Mouse (Mus musculus) forebrain, embryonic 13.5 days (tissue): ENCODE measurements at regions not wholly inside any gene's neighbourhood (a gene's known extent, or its start where the extent isn't known, plus 50 kb on each side); places are given as distances from the start of the nearest gene placed in this dataset.

Experiments used
- ATAC-seq: fragments of 200-750 bp; cut with Nextera tagmentation; 2 replicates; pipeline ENCODE4 v1.8.0; 2017
- H3K27ac ChIP-seq: fragments of 300-500 bp; sonication (generic); 2 replicates; pipeline ENCODE4 v1.5.1; 2015; ENCODE audit warnings: inconsistent platforms, mild to moderate bottlenecking, moderate library complexity
- H3K27me3 ChIP-seq: fragments of 300-500 bp; sonication (generic); 2 replicates; pipeline ENCODE4 v1.6.1; 2015; ENCODE audit warnings: mild to moderate bottlenecking, inconsistent platforms
- H3K36me3 ChIP-seq: fragments of 300-500 bp; sonication (generic); 2 replicates; pipeline ENCODE4 v1.6.1; 2015; ENCODE audit warnings: mild to moderate bottlenecking, inconsistent platforms; ENCODE audit not compliant: poor library complexity, severe bottlenecking
- H3K4me1 ChIP-seq: fragments of 300-500 bp; sonication (generic); 2 replicates; pipeline ENCODE4 v1.6.1; 2015; ENCODE audit warnings: inconsistent platforms
- H3K4me2 ChIP-seq: fragments of 300-500 bp; sonication (generic); 2 replicates; pipeline ENCODE4 v1.6.1; 2015; ENCODE audit warnings: inconsistent platforms, mild to moderate bottlenecking, moderate library complexity
- H3K4me3 ChIP-seq: fragments of 300-500 bp; sonication (generic); 2 replicates; pipeline ENCODE4 v1.5.1; 2015; ENCODE audit warnings: mild to moderate bottlenecking, inconsistent platforms
- H3K9ac ChIP-seq: fragments of 300-500 bp; sonication (generic); 2 replicates; pipeline ENCODE4 v1.6.1; 2015; ENCODE audit warnings: mild to moderate bottlenecking, inconsistent platforms
- H3K9me3 ChIP-seq: fragments of 300-500 bp; sonication (generic); replicated peaks from 2 replicates; pipeline ENCODE4 v1.6.1; 2016; ENCODE audit warnings: inconsistent platforms
- WGBS: fragments of 180-500 bp; shearing (Covaris S2); methylation state at CpG from one replicate; pipeline ENCODE4 v1.1.7; 2015; 5-methylcytosine and 5-hydroxymethylcytosine counted together

DNA sequence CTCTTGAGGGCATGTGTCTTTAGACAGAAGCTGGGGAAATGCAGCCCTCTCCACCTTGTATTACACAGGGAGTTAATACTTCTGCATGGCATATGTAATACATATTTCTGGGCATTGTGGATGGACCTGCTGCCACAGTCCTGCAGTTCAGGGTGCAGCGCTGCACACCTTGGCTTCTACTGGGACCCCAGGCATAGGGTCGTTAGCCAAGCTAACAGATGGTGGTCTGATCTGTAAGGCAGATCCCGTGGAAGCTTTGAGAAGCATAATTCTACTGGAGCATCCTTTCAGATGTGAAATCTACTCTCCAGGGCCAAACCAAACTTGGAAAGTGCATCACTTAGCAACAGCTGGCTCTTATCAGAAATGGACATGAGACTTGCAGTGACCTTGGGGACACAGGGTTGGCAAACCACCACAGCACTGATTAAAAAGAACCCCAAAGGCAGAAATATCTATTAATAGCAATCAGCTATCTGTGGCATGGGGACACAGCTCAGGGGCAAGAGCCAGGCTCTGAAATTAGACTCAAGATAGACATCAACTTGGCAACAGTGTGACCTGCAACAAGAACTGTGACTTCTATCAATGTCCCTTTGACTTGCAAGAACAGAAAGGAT is 155.0 kb downstream of the Drd1 start:
- no peak for ATAC-seq
- Histone ChIP-seq H3K36me3 (no peaks in the 10 kb centered on the region), H3K9me3 (no peaks in the 10 kb centered on the region), H3K4me1 (peaks cover 9% of the 10 kb centered on the region), H3K9ac (no peak overlapping the region), H3K27ac (no peak overlapping the region), H3K27me3 (no peaks in the 10 kb centered on the region), H3K4me2 (no peak overlapping the region), H3K4me3 (no peak overlapping the region)
- 83% methylated on average over 3 of the region's 3 CpGs for WGBS

DNA sequence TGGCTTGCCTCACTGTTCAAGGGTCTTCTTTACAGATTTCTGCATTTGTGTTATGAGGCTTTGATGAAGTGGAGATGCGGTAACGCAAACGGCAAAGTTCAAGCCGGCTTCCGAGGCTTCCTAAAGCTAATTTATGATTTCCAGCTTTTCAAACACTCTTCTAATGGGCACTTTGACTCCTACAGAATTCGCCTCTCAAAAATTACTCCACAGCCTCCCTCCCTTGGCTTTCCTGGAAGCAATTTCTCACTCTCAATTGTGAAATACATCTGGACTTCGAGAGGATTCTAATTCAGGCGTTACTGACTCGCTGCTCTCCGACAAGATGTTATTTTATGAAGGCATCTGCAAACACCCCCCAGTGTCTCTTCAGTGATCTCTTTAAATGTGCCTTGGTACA is 157.2 kb downstream of the Drd1 start:
- Histone ChIP-seq H3K27ac (no peak overlapping the region), H3K9ac (no peak overlapping the region), H3K9me3 (no peaks in the 10 kb centered on the region), H3K27me3 (no peaks in the 10 kb centered on the region), H3K36me3 (no peaks in the 10 kb centered on the region), H3K4me2 (no peak overlapping the region), H3K4me1 (peaks cover 1% of the 10 kb centered on the region), H3K4me3 (no peak overlapping the region)
- 69% methylated on average over 10 of the region's 10 CpGs for WGBS
- no peak for ATAC-seq

DNA sequence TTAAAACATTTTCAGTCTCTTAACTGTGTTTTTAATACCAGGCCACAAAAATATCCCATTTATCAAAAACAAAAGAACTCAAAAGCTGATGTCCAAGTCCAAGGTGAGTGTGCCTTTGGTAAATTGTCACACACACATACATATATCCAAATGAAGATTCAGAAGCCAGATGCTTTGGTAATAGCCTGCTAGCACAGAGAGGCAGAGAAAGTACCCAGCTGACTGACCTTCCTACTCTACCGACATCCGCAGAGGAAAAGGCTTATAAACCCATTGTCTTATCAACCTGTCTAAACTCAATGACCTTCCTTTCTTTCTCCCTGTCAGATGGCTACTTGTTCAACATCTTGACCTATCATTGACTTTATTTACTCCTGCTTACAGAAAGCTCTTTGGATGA is 158.3 kb downstream of the Drd1 start:
- 94% methylated on average over 2 of the region's 2 CpGs for WGBS
- Histone ChIP-seq H3K4me1 (no peaks in the 10 kb centered on the region; the same call in 1 of the 2 replicates), H3K4me3 (no peak overlapping the region), H3K36me3 (no peaks in the 10 kb centered on the region), H3K9ac (no peak overlapping the region), H3K27ac (no peak overlapping the region), H3K4me2 (no peak overlapping the region), H3K27me3 (no peaks in the 10 kb centered on the region), H3K9me3 (no peaks in the 10 kb centered on the region)
- ATAC-seq = no peak

DNA sequence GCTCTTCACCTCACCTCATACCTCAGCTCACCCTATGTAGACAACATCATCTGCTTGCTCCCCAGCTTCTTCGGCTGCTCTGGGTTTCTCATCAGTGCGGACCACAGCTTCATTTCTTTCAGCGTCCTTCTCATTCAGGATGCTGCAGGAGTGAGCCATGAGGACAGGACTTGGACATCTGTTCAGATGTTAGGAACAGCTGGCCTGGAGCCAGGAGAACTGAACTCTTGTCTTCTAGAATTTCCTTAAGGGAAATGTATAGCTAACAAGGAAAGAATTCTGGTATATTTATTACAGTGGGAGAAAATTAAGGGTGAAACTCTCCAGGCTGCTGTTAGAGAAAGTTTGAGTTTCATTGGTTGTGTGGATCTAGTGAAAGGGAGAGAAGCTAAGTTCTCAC is 167.1 kb downstream of the Drd1 start:
- WGBS = 96% methylated on average over 3 of the region's 3 CpGs
- Histone ChIP-seq H3K4me3 (no peak overlapping the region), H3K4me1 (no peaks in the 10 kb centered on the region)

DNA sequence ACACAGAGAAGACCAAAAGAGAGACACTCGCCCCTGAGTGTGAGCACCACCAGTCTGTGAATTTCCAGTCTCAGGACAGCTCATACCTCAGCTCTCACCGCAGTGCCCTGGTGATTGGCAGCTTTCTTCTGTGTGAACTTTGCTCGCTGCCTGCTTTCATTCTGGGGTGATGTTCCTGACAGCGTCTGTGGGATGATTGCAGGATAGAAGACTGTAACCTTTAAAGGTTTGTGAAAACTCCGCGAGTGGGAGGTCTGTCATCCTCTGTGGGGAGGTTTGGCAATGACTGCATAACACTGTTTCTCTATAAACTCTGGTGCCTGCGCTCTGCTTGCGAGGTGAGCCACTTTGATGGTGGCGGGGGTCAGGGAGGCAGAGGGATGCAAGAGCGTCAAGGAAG is 169.7 kb downstream of the Drd1 start:
- WGBS = 82% methylated on average over 10 of the region's 10 CpGs
- Histone ChIP-seq H3K4me3 (no peak overlapping the region), H3K4me2 (no peak overlapping the region), H3K4me1 (peaks cover 3% of the 10 kb centered on the region), H3K36me3 (no peaks in the 10 kb centered on the region), H3K9me3 (no peaks in the 10 kb centered on the region), H3K27me3 (no peaks in the 10 kb centered on the region), H3K27ac (no peak overlapping the region), H3K9ac (no peak overlapping the region)
- ATAC-seq = no peak

More for the DNA sequence above, 167.1 kb downstream of the Drd1 start:
- no peak for ATAC-seq
- Histone ChIP-seq H3K9me3 (no peaks in the 10 kb centered on the region), H3K9ac (no peak overlapping the region), H3K4me2 (no peak overlapping the region), H3K27me3 (no peaks in the 10 kb centered on the region), H3K27ac (no peak overlapping the region), H3K36me3 (no peaks in the 10 kb centered on the region)

DNA sequence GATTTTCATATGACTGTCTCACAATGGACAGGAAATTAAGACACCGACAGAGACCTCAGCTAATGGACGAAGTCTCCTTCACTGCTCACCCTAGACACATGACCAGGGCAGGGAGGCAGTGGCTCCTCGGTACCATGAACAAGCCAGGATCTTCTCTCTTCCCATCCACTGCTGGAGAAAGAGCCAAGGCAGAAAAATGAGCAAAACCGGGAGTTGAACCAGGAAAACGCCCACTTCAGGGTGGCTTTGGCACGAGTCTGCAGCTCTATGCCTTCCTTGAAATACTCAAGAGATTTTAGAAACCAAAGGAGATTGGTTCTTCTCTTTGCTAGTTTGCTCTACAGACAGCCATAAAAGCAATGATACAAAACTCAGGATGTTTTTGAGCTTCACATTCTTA is 172.3 kb downstream of the Drd1 start:
- H3K4me1 ChIP-seq = peaks cover 9% of the 10 kb centered on the region
- WGBS = 82% methylated on average over 6 of the region's 6 CpGs
- no peak for ATAC-seq
- H3K27me3 ChIP-seq = no peaks in the 10 kb centered on the region
- no peaks in the 10 kb centered on the region for H3K36me3 ChIP-seq
- no peak overlapping the region for H3K4me2 ChIP-seq
- H3K27ac ChIP-seq = no peak overlapping the region
- H3K4me3 ChIP-seq = no peak overlapping the region
- no peak overlapping the region for H3K9ac ChIP-seq
- no peaks in the 10 kb centered on the region; the same call in 1 of the 2 replicates for H3K9me3 ChIP-seq

DNA sequence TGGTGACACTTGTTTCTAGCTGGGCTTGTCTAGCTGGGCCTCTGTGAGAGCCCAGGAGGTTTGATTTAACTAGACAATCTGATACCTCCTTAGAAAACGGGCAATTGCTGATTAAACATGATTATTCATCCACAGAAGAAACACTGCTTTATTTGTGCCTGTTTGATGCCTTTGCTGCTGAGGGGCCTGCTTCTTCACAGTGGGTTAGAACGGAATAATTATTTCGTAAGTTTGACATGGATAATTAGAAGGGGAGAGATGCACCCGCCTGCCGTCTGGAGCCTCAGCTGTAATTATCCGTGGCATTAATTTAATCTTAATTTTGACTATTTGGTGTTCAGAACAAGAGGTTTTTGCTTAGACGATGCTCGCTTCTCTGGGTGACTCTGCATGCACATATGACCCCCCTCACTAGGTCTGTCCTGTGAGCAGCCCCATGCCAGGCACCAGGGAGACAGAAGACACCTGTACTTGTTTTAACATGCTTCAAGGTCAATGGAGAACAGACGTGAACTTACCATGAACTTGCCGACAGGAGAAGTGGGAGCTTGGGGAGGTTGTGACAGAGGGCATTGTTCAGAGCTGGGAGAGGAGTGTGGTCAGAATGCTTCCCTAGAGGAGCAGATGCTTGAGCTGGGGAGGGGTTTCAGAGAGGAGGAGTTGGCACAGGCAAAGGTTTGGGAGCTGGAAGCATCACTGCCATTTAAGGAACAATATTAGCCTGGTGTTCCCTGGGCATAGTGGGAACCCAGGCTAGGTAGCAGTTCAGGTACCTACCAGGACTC is 174.8 kb downstream of the Drd1 start:
- WGBS = 41% methylated on average over 10 of the region's 10 CpGs
- peaks cover 9% of the 10 kb centered on the region for H3K4me1 ChIP-seq
- H3K4me3 ChIP-seq = no peak overlapping the region
- H3K27ac ChIP-seq = peak overlapping the region; percentile 68
- no peaks in the 10 kb centered on the region for H3K36me3 ChIP-seq
- H3K4me2 ChIP-seq = 0 out of 2 replicates have a peak overlapping the region, but pooled peaks have one; percentile 10
- no peak overlapping the region for H3K9ac ChIP-seq
- ATAC-seq = peak; percentile 53; the same call in 1 of the 2 replicates
- H3K9me3 ChIP-seq = no peaks in the 10 kb centered on the region; the same call in 1 of the 2 replicates
- no peaks in the 10 kb centered on the region for H3K27me3 ChIP-seq

DNA sequence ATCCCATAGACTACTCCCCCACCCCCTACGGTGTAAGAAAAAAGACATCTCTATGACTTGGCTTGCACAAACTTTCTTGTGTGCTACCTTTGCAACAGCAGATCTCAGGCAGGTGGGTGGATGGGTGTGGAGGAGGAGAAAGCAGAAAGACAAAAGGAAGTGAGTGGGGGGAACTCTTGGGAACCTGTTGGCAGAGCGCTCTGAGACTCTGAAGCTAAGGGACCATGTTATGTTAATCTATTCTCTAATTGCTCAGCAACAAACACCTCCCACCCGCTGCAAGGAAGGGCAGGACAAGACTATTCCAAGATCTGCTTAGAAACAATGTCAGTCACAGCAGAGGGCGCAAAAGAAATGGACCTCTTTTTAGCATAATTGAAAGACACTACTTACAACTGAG is 180.0 kb downstream of the Drd1 start:
- 0 out of 2 replicates have a peak, but pooled peaks cover 4% of the 10 kb centered on the region for H3K27me3 ChIP-seq
- no peak for ATAC-seq
- no peak overlapping the region for H3K4me2 ChIP-seq
- WGBS = 69% methylated on average over 4 of the region's 4 CpGs
- no peaks in the 10 kb centered on the region for H3K36me3 ChIP-seq
- H3K9me3 ChIP-seq = peaks cover 10% of the 10 kb centered on the region; the same call in 1 of the 2 replicates
- no peak overlapping the region for H3K27ac ChIP-seq
- peaks cover 3% of the 10 kb centered on the region for H3K4me1 ChIP-seq
- no peak overlapping the region for H3K9ac ChIP-seq
- H3K4me3 ChIP-seq = no peak overlapping the region

DNA sequence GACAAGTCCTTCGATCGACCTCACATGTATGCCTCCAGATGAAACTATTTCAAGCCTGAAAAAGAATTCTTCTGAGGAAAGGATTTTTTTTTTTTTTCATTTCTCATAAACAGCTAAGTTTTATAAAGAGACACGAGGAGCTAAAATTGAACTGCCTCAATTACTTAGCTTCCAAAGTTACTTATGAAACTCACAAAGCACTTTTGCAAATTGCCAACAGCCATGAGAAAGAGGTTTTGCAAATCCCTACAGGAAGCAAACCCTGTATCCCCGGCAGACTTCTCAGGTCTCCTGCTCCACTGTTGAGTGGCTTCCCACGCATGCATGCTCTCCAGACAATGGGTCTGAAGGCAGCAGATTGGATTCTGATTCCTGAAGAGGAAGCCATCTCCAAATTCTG is 190.2 kb downstream of the Drd1 start:
- peaks cover 6% of the 10 kb centered on the region for H3K4me1 ChIP-seq
- no peaks in the 10 kb centered on the region for H3K36me3 ChIP-seq
- no peak overlapping the region for H3K9ac ChIP-seq
- H3K9me3 ChIP-seq = no peaks in the 10 kb centered on the region
- no peak overlapping the region for H3K27ac ChIP-seq
- no peak overlapping the region for H3K4me3 ChIP-seq
- H3K27me3 ChIP-seq = no peaks in the 10 kb centered on the region
- ATAC-seq = no peak
- no peak overlapping the region for H3K4me2 ChIP-seq
- 86% methylated on average over 5 of the region's 5 CpGs for WGBS

DNA sequence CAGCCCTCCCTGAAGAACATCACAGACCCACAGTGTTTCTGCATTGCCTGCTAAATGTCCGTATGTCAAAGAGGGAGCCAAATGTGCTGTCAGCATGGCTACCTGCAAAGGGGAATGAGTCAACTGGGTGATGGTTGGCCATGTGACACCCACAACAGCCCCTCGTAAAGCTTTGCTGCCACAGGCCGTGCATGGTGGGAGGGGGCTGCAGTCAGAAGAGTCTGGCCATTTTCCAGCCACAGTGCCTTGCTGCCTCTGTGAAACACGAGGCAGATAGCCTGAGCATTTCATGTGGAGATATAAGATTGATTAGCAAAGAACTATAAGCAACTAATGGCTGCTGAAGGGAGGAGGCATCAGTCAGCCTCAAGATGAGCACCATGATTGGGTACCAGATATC is 193.2 kb downstream of the Drd1 start:
- H3K4me3 ChIP-seq = no peak overlapping the region
- H3K4me2 ChIP-seq = no peak overlapping the region
- peaks cover 6% of the 10 kb centered on the region for H3K4me1 ChIP-seq
- no peaks in the 10 kb centered on the region for H3K27me3 ChIP-seq
- WGBS = 54% methylated on average over 4 of the region's 4 CpGs
- H3K27ac ChIP-seq = no peak overlapping the region
- H3K36me3 ChIP-seq = no peaks in the 10 kb centered on the region
- no peak for ATAC-seq
- H3K9ac ChIP-seq = no peak overlapping the region
- H3K9me3 ChIP-seq = no peaks in the 10 kb centered on the region

DNA sequence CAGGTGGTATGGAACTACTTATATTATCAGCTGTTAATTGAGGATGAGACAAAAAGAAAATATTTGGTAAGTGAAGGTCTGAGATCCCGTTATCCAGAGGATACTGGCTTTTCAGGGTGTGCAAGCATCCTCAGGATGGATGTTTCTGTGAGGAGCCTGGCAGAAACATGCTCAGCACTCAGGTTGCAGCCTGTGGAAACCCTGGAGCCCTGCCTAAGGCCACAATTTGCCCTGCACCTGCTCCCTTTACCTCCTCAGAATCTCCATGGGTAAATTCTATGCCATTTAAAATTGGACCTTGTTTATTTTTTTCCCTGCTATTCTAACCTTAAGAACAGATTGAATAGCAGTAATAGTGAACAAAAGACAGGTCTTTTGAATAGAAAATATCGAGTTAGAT is 201.3 kb downstream of the Drd1 start:
- Histone ChIP-seq H3K9me3 (no peaks in the 10 kb centered on the region), H3K27ac (no peak overlapping the region), H3K27me3 (no peaks in the 10 kb centered on the region), H3K4me3 (no peak overlapping the region), H3K9ac (no peak overlapping the region), H3K36me3 (no peaks in the 10 kb centered on the region), H3K4me1 (no peaks in the 10 kb centered on the region), H3K4me2 (no peak overlapping the region)
- no peak for ATAC-seq
- WGBS = 62% methylated on average over 2 of the region's 2 CpGs

DNA sequence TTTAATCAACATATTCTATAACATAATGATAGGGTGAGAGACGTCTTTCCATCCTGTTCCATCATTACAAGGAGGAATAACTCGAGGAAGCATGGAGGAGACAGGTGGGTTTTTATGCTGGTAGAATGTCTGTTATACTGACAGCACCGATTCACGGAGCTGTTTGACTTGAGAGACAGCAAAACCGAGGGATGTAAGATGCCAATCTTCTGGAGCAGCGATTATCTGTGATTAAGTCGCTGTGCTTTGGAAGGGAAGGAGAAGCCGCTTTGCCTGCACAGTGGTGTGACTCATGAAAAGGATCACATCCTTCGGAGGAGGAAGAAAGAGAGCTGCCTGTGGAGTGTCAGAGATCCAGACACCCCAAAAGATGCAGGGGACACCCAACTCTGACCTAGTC is 205.4 kb downstream of the Drd1 start:
- WGBS = 77% methylated on average over 9 of the region's 9 CpGs
- Histone ChIP-seq H3K4me3 (no peak overlapping the region), H3K27me3 (no peaks in the 10 kb centered on the region), H3K9ac (no peak overlapping the region), H3K9me3 (no peaks in the 10 kb centered on the region), H3K36me3 (no peaks in the 10 kb centered on the region), H3K4me2 (no peak overlapping the region), H3K4me1 (no peaks in the 10 kb centered on the region), H3K27ac (no peak overlapping the region)
- no peak; the same call in 1 of the 2 replicates for ATAC-seq
